In genomic region chr2:105082256-105082790, GRCm38 (mm10) we compare ENCODE assay signal across 37 mouse cellular contexts. TPM values are rescaled to one million over a fixed set of nuclear protein-coding genes. Genes with fewer than 3 reads are reported as not detected.
"Had no signal": no experiment of that assay in that cellular context is flagged by ENCODE, and none has a peak within 500 bp of the region (broad histone marks: within the 10 kb centered on the region; RNA-seq: fewer than 3 reads in every experiment).

No protein-coding gene starts in this region.

- H3K36me3 ChIP-seq: hindbrain, embryonic 10.5 days; hindbrain, embryonic 12.5 days; intestine, embryonic 15.5 days; limb, embryonic 10.5 days; limb, embryonic 12.5 days; liver, embryonic 13.5 days had no signal

- H3K27ac ChIP-seq: hindbrain, embryonic 10.5 days; hindbrain, embryonic 12.5 days; hindbrain, embryonic 14.5 days; intestine, embryonic 15.5 days; layer of hippocampus, adult 2 months; left cerebral cortex, adult 2 months; limb, embryonic 10.5 days; limb, embryonic 12.5 days; liver, embryonic 13.5 days had no signal

- H3K27me3 ChIP-seq: hindbrain, embryonic 12.5 days; intestine, embryonic 15.5 days; liver, embryonic 13.5 days had no signal

- H3K4me3 ChIP-seq: hindbrain, embryonic 10.5 days; hindbrain, embryonic 12.5 days; intestine, embryonic 15.5 days; layer of hippocampus, adult 2 months; left cerebral cortex, adult 2 months; limb, embryonic 10.5 days; limb, embryonic 12.5 days; liver, embryonic 13.5 days had no signal

- H3K9ac ChIP-seq: hindbrain, embryonic 12.5 days; hindbrain, embryonic 14.5 days; intestine, embryonic 15.5 days; limb, embryonic 12.5 days; liver, embryonic 13.5 days had no signal

- ATAC-seq: hindbrain, embryonic 16.5 days; inflammation-experienced regulatory T-cells, adult 6 months; intestine, embryonic 15.5 days; intestine, postnatal 0 days had no signal

- DNase-seq: gastrocnemius, postnatal 14 days; heart, postnatal 10 days; heart, postnatal 4 days; kidney, adult 18-20 months; kidney, adult 8-10 months; kidney, postnatal 10 days; kidney, postnatal 25 days; kidney, postnatal 4 days; liver; liver, embryonic 13.5 days had no signal

- H3K9me3 ChIP-seq: hindbrain, embryonic 10.5 days; hindbrain, embryonic 12.5 days; intestine, embryonic 15.5 days; limb, embryonic 10.5 days; limb, embryonic 12.5 days; liver, embryonic 13.5 days had no signal

- H3K4me2 ChIP-seq: heart, embryonic 11.5 days; hindbrain, embryonic 12.5 days; hindbrain, embryonic 14.5 days; intestine, embryonic 15.5 days; limb, embryonic 12.5 days; liver, embryonic 11.5 days; liver, embryonic 13.5 days had no signal

- H3K4me1 ChIP-seq: hindbrain, embryonic 10.5 days; hindbrain, embryonic 12.5 days; intestine, embryonic 15.5 days; liver, embryonic 13.5 days had no signal

RNA-seq across cellular contexts. Expression of gene Gm11060, which starts 9.5 kb away (rescaled TPM):
- total RNA-seq: gastrocnemius, adult 18-20 months; gastrocnemius, adult 8-10 months; gastrocnemius, postnatal 14 days; gastrocnemius, postnatal 4 days; granulocyte monocyte progenitor cell, adult 5-6 weeks; heart, postnatal 10 days; heart, postnatal 25 days; heart, postnatal 4 days; layer of hippocampus, adult 2 months; layer of hippocampus, postnatal 10 days; layer of hippocampus, postnatal 25 days; left cerebral cortex, adult 2 months; left cerebral cortex, postnatal 14 days; left cerebral cortex, postnatal 36 days had no signal
- polyA plus RNA-seq: heart, embryonic 11.5 days; heart, embryonic 14.5 days; heart, embryonic 16.5 days; hindbrain, embryonic 10.5 days; hindbrain, embryonic 12.5 days; hindbrain, embryonic 14.5 days; hindbrain, embryonic 16.5 days; inflammation-experienced regulatory T-cells, adult 6 months; intestine, embryonic 15.5 days; intestine, postnatal 0 days; kidney, embryonic 14.5 days; kidney, embryonic 16.5 days; limb, embryonic 10.5 days; limb, embryonic 12.5 days; limb, embryonic 14.5 days; liver, embryonic 11.5 days; liver, embryonic 13.5 days had no signal

RNA-seq across cellular contexts. Expression of gene Wt1, which starts 44.0 kb away (rescaled TPM):
- total RNA-seq: gastrocnemius, adult 8-10 months; gastrocnemius, postnatal 14 days; granulocyte monocyte progenitor cell, adult 5-6 weeks; layer of hippocampus, adult 2 months had no signal
- polyA plus RNA-seq: inflammation-experienced regulatory T-cells, adult 6 months had no signal
